Mouse (Mus musculus) NIH3T3 (cell line): ENCODE measurements at regions not wholly inside any gene's neighbourhood (a gene's known extent, or its start where the extent isn't known, plus 50 kb on each side); places are given as distances from the start of the nearest gene placed in this dataset.

Source experiments
- DNase-seq: peaks from one replicate; pipeline ENCODE4 v3.0.0-alpha.2; 2012; ENCODE audit warnings: low read depth

GRCm38 (mm10) chr3:49842119-49842518 lies 85.0 kb upstream of the Pcdh18 start:
- no peak for DNase-seq

GRCm38 (mm10) chr3:49840448-49841156 lies 83.5 kb upstream of the Pcdh18 start:
- no peak for DNase-seq

DNA sequence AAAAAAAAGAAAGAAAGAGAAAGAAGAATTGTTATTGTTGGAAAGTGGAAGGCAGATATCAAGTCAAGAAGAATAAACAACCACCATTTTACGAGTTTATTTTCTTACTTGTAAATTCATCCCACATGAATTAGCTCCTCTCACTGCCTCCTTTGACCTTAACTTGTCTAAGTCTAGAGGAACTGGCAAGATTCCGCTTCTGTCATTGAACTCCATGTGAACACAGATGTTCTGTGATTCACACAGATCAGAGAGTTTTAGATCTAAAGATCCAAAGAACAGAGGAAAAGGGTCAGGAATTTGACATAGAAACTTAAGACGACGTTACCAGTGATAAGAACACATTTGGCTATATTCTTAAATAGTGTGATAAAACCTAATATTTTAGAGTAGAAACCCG lies 57.3 kb upstream of the Pcdh18 start:
- DNase-seq = no peak

GRCm38 (mm10) chr3:49807721-49808120 lies 50.6 kb upstream of the Pcdh18 start:
- DNase-seq = peak; percentile 33

GRCm38 (mm10) chr3:49807280-49807679 lies 50.2 kb upstream of the Pcdh18 start:
- DNase-seq = peak; percentile 39
